Mouse (Mus musculus): ENCODE measurements at regions not wholly inside any gene's neighbourhood (a gene's known extent, or its start where the extent isn't known, plus 50 kb on each side); places are given as distances from the start of the nearest gene placed in this dataset.
A peak's percentile ranks its signal among the peaks of the same experiment; 100 is the strongest.

DNA sequence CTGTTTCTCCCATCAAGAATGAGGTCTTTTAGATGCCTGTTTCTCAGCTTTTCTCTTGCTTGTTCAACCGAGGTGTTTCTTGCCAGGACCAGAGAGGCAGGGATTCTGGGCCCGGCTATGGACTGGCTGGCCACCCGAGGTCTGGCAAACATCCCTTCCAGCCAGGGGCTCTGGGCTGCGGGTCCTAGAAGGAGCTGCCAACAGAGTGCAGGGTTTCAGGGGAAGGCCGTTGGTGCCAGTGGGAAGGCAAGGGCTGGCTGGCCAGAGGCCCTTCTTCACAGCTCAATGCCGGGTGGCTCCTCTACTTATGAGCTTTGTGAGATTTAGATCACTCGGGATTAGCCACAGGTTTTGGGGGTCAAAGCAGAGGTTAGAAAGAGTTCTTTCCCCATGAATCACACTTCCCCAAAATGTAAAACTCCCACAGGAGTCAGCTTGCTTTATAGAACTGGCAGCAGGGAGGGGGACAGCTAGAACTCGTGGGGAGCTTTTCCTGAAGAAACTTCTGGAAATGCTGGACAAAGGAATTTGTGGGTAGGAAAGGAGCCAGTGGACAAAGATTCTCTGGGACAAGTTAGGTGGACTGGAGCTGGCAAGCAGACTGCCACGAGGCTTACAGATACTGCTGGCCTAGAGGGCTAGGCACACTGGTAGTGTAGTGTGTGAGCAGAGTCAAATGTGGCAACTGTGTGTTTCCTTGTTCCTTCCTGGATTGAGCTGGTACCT lies 104.1 kb upstream of the Vps8 start:
- DNase-seq (ENCODE audit: low spot score in 2 of 2), result peak; percentile 44 to 50

DNA sequence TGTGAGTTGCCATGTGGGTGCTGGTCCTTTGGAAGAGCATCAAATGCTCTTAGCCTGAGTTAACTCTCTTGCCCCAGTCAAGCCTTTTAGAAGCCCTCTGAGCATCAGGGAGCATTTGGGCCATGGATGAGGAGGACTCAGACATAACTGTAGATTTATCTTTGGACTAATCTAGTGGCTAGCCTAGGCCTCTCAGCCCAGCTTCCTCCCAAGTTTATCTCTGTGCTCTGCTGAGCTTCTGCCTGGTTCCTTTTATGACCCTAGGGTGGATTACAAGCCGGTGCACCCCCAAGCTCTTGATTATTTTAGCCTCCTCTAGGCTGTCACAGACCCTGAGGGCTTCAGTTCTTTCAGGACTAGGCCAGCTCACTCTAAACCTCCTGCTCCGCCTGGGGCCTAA lies 102.6 kb upstream of the Vps8 start:
- no peak for DNase-seq (ENCODE audit: low spot score in 2 of 2)

DNA sequence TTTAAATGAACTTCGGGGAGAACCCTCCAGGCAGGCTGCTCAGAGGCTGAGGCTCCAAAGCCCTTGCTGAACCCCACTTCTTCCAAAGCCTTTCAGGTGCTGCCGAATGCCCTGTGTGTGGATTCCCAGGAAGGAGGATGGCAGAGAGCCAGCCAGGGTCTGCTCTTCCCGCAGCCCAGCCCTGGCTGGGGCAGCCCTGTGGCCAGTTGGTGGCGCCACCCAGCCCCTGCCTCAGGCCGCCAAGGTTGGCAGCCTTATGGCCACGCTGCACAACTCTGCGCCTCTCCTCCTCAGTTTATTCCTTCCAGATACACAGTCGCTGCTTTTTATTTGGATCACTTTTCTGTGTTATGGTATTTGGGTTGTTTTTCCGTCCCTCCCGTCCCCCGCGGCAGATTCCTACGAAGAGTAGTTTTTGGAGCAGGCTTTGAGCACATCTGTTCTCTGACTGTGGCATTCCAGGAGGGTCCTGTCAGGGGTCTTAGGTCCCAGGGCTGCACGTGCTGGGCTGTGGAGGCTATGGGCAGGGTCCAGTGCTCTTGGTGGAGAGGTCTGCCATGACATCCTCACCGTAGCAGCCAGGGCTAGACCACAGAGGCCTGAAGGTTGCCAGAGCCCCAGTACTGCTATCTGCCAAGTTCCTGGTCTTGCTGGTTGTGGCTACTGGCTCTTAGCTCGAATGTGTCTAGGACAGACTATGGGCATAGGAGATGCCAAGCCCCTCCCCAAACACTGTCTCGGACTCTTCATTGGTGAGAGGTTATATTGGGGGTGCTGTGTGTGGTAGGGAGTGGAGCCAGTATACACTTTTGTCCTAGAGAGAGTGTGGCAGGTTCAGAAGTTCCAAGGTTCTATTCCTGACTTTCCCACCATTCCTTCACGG lies 101.5 kb upstream of the Vps8 start:
- DNase-seq (ENCODE audit: low spot score in 2 of 2), result no peak

DNA sequence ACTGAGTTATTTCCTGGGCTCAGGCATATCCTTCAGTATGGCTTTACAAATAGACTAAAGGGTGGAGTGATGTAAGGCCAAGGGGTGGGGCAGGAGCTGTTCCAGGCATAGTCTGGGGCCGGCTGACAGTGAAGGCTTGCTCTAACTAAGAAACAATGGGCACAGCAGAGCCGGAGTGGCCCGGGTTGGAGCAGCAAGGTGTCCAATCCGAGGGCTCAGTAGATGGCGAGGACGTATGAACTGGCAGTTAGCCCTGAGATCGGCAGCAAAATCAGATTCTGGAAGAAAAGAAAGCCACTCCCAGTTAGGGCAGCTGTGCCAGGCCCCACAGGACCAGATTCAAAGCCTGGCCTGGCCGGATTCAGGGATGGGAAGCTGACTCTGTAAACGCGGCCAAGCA lies 100.5 kb upstream of the Vps8 start:
- DNase-seq (ENCODE audit: low spot score in 2 of 2), result peak; percentile 22 to 23

DNA sequence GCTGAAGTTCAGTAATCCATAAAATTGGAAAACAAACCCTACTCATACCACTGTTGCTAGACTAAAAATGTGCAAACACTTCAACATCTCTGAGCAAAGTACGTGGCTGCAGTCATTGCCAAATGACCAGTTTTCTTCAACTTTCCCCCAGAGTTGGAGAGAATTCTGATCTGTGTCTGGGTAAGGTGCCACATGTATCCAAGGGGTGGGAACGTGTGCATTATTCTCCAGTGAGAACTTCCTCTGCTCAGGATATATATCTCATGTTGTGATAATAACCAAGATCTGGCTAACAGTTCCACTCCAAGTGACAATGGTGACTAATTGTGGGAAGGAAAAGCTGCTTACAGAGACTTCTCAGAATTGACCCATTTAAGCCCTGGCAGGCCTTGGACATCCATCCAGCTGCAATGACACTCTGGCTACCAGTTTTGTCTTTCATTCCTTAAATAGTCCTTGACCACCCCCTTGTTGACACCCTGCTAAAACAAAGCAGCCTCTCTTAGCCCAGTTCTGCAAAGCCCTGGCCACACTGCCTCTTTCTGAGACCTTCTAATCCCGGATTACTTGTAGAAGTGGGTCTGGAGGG lies 99.4 kb upstream of the Vps8 start:
- DNase-seq (ENCODE audit: low spot score in 2 of 2), result no peak

DNA sequence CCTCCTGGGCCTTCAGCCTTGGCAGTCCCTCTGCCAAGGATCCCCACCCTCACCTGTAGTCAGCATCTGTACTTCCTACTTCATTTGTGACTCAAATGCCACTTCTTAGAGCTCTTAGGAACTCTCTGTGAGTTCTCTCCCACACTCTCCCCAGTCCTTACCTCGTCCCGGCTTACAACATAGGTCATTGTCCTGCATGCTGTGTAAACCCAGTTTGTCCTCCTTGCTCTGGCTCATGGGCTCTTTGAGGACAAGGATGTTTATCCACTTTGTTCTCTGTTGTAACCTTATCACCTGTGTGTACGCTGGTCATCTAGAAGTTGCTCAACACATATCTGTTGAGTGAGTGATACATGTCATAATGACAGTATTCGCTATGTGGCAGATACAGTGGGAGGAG lies 94.9 kb upstream of the Vps8 start:
- no peak for DNase-seq (ENCODE audit: low spot score in 2 of 2)

DNA sequence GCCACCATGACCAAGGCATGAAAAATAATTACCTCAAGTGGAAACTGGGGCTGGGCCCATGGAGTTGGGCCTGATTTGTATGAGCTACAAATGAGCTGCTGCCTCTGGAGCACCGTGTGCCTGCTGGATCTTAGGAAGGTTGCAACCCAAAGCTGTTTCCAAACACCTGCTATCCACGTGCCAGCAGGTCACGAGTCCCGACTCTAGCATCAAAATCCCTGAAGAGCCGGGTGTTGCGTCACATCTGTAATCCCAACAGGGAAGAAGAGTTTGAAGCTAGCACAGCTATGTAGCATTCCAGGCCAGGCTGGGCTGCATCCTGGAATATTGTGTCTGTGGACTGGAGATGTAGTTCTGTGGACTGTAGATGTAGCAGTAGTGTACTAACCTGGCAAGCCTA lies 93.7 kb upstream of the Vps8 start:
- no peak for DNase-seq (ENCODE audit: low spot score in 2 of 2)

DNA sequence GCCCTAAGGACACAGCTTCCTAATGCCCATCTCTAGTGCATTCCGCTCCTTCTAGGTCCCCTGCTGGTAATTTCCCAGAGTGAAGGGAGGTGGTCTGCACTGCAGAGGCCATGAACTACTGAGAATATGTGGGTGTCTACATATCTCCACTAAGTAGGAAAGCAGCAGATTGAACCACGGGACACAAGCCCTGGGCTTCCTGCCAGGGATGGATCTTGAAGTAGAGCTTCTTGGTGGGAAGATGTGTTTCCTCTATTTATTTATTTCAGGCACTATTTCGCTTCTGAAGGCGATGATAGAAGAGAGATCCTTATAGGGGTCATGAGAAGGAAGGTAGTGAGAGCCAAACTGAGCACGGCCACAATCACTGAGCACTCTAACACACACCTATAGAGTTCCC lies 91.7 kb upstream of the Vps8 start:
- DNase-seq (ENCODE audit: low spot score in 2 of 2), result no peak

DNA sequence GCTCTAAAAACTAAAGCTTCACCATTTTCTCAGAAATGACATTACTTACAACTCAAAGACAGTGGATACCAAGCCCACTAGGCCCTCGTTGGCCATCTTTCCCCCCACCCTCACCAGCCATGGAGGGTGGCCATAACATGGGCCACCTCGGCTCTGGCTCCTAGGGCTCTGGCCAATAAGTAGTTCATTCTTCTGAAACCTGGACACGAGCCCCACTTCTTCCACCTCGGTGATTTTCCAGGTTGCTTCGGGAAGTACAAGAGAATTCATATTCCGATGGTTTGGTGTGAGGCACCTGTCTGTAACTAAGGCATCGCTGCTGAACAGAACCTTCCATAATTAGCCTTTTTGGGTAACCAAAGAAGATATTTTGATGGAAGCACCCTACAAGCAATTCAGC lies 90.5 kb upstream of the Vps8 start:
- no peak for DNase-seq (ENCODE audit: low spot score in 2 of 2)

DNA sequence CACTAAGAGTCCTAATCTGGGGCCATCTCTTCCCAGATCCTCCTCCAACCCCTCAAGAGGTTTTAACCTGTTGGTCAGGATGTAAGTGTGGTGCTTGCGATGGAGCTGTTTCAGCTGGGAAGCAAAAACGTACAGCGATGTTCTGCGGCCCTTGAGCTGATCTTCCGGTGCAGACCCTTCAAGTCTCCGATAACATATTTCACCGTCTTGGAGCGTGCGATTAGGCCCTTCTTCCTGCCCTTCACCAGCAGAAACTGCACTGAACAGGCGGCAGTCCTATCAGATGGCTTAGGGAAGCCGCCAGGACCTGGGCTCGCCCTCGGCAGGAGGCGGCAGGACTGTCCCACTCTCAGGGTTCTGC lies 90.1 kb upstream of the Vps8 start:
- DNase-seq (ENCODE audit: low spot score in 2 of 2), result no peak

DNA sequence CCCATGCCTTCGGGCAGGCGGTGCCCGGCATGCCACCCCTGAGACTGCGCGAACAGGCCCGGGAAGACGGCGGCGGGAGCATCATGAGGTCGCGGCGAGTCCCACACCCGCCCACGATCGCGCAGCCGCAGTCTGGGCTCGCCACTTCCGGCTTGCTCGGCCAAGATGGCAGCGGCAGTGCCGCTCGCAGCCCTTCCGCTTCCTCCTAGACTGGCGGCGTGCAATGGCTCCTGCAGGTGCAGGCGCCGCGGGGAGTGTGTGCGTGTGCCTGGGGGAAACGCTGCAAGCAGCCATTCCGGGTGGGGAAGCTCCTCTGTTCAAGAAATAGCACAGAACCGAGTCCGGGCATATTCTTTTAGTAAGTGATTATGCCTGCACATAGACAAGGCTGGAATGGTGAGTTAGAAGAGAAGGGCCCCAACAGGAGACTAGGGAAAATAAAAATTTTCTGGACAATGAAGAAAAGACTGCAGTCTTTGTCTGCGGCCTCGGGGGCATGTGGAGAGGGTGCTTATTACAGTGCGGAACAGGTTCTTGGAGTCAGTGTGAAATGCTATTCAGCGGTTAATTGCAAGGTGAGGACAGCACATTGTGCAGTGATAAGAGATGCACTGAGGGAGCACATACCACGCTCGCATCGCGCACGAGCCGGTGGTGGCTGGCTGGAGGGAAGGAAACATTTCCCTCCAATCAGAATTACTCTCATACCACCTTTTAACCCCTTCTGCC lies 89.5 kb upstream of the Vps8 start:
- peak; percentile 84 to 91 for DNase-seq (ENCODE audit: low spot score in 2 of 2)

DNA sequence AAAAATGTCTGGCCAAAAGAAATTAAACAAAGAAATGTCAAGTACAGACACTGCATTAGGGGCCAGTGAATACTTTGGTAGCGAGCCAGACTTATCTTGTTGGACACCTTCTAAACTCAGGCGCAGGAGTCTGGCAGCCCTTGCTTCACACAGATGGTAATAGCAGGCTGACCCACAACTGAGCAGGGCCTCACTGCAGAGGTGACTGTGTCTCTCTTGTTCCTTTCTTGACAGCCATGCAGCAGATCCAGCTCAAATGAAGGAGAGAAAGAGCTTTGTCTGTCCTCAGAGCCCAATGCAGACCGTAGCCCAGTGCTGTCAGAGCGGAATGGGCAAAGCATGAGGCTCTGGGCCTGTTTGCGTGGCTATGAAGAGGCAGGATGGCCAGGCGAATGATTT lies 83.9 kb upstream of the Vps8 start:
- DNase-seq (ENCODE audit: low spot score in 2 of 2), result no peak

DNA sequence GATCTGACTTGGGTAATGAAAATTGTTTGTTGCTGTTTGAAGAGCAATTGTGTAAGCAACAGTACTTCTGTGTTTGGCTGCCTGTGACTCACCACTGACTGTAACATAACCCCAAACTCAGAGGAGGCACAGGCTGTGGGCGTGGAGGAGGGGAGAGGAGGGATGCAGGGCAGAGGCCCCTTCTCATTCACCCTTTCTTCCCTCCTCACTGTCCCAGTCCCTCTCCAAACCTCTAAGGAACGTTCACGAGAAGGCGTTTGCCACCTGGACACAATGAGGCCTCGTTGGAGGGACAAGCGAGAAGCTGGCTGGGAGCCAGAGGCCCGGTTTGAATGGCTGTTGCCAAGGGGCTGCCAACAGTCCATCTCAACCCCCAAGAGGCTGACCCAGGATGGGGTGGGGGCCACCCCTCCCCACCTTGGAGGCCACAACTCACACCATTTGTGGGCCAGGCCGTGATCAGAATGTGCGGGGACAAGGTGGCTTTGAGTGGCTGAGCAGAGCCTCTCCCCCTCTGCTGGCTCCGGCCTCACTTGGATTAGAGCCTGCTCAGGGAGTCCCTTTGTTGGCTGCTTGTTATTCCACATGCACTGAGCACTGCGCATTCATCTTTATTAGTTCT lies 83.3 kb upstream of the Vps8 start:
- peak; percentile 66 to 79 for DNase-seq (ENCODE audit: low spot score in 2 of 2)

DNA sequence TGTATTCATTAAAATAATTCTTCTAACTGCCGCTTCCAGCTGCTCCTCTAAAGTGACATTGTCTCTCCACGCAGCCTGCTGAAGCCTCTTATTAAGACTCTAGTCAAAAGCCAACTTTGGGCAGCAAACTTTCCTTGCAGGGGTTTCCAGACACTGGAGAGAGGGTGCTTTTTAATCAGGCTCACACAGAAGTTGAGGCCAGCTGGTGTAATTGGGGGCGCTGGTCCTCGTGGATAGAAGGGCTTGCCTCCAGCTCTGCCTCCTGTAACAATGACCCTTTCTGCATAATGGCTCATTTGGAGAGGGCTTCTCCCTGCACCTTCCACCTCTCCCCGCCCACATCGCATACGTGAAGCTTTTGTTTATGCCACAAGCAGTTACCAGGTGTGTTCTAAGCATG lies 82.8 kb upstream of the Vps8 start:
- DNase-seq (ENCODE audit: low spot score in 2 of 2), result no peak

DNA sequence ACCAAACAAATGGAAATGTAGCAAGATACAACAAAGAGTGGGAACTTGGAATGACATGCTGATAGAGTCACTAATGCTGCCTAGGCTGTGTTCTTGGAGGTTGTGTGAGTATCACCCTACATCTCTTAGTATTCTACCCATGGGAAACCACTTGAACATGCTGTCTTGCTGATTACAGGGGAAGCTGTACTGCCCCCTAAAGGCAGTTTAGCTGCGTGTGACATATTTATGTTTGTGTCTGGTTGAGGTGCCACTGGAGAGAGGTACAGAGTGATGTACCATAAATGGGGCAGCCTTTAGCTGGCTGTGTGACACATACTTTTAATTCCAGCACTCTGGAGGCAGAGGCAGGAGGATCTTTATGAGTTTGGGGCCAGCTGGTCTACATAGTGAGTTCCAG lies 73.0 kb upstream of the Vps8 start:
- no peak for DNase-seq (ENCODE audit: low spot score in 2 of 2)

DNA sequence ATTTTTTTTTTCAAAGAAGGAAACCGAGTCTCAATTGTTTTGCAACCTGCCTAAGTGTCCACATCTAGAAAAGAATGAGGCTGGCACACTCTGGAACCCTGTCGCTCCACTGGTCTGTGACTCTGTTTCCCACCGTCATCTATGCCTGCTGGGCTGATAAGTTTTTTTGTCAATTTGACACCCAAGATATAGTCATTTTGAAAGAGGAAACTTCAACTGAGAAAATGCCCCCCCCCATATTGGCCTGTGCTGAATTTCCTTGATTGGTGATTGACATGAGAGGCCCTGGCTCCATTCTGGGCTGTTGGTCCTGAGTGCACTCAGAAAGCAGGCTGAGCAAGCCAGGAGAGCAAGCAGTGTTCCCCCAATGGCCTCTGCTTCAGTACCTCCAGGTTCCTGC lies 71.6 kb upstream of the Vps8 start:
- no peak for DNase-seq (ENCODE audit: low spot score in 2 of 2)

DNA sequence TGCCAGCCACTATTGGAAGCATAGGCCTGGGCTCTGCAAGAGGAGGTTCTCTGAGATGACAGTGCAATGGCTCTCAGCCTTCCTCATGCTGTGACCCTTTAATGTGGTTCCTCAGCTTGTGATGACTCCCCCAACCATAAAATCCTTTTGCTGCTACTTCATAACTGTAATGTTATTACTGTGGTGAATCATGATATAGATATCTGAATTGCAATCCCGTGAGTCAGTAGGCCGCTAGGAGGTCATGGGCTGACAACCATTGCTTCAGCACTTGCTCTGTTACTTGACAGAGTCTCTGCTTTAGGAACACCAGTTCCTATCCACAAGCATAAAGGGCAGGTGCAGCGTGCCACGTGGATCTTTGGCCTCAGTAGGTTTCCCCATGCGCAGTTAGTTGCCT lies 69.8 kb upstream of the Vps8 start:
- no peak for DNase-seq (ENCODE audit: low spot score in 2 of 2)

DNA sequence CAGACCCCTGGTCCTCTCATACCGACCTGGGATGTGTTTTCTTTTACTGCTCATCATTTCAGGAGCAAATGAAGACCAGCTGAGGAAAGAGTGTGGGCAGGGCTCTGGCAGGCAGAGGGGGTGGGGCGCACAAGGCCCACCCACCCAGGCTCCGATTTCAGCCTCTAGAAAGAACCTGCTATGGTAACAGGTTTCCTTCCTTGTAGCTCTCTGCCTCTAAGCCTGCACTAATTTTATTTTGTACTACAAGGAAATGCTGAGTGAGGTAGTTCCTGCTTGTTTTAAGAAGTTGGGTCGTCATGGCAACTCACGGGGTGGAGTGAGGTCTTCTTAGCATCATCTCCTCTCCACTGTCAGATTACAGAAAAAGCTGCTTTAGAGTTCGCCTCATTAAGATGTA lies 69.4 kb upstream of the Vps8 start:
- peak; percentile 51 to 75 for DNase-seq (ENCODE audit: low spot score in 2 of 2)

DNA sequence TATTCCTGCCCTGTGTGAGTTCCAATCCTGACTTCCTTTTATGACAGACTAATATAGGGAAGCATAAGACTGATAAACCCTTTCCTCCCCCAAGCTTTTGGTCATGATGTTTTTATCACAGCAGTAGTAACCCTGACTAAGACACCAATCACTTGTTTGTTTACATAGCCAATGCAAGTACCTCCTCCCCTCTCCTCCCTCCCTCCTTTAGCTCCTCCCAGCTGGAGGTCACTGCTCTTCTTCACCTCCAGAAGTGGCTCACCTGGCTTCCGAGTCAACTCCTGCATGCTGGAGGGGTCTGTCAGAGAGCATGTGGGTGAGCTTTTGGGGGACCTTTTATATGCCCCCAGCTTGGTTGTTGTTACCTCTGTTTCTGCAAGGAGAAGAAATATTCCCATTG lies 67.3 kb upstream of the Vps8 start:
- DNase-seq (ENCODE audit: low spot score in 2 of 2), result no peak

DNA sequence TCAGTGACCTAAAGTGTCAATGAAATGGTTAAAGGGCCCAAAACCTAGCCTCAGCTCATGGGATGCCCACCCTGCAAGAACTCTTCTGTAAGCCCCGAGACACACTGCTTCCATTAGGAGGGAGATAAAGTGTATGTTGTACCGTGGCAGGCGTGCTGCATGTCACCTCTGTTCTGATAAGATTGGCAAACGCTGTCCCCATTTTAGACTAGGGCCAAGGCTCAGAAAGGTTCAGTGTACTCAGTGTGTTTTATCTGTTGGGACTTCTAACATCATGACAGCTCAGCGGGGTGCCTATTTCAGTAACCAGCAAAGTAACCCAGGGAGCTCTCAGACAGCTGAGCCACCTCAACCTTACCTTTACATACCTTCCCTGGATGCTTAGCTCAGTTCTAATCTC lies 65.5 kb upstream of the Vps8 start:
- no peak for DNase-seq (ENCODE audit: low spot score in 2 of 2)

DNA sequence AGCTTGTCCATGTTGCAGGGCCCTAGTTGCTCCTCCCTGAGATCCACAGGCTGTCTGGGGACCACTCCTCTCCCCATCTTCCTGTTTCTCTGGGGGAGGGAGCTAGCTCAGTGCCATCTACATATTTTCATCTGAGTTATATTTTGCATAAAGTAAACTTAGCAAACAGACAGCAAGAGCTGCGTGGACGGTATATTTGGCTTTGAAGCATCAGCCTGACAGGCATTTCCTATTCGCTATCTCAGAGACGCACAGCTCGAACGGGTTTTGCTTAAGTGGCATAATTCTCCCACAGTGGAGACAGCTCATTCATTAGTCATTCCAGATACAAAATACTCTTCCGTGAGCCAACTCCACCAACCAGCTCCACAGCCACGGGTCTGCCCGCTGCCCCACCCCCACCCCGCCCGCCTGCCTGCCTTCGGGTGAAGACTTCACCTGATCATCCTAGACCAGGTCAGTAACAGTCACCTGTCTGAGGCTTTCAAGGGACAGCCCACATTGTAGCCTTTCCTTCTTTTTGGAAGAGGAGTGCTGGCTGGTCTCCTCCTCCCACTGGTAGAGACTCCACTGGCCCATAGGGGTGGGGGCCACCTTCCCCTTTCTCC lies 64.5 kb upstream of the Vps8 start:
- DNase-seq (ENCODE audit: low spot score in 2 of 2), result no peak

DNA sequence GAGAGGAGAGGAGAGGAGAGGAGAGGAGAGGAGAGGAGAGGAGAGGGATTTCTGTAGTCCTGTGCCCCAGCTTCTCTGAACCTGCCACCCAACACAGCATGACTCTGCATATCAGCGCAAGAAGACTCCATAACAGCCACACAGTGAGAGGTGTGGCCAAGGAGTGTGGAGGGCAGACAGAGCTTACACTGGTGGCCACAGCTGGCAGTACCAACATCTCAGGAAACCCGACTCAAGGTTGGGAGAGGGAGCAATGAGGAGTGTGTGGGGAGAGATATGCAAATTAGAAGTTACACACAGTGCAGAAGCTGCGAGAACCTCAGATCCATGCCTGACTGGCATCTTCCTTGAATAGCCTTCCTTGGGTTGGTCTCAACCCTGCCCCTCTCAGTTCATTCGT lies 63.5 kb upstream of the Vps8 start:
- no peak for DNase-seq (ENCODE audit: low spot score in 2 of 2)
